Mouse (Mus musculus) Patski (cell line): ENCODE measurements around the gene Eng. TPM values are rescaled to one million over a fixed set of nuclear protein-coding genes. Genes with fewer than 3 reads are reported as not detected.

ENCODE experiments used
- ATAC-seq: fragments of 100-300 bp; one replicate; pipeline ENCODE4 v1.8.0; 2021
- CTCF ChIA-PET: fragments of 350-600 bp; sonication (Branson Sonifier 250); formaldehyde crosslinking; loops from one replicate; lab custom pipeline; 2022; ENCODE audit warnings: inconsistent platforms; lab: Charles Lee
- POLR2A ChIA-PET: fragments of 350-600 bp; sonication (Branson Sonifier 250); formaldehyde crosslinking; loops from one replicate; lab custom pipeline; 2022; ENCODE audit warnings: antibody characterized with exemption, inconsistent platforms; lab: Charles Lee
- DNase-seq: peaks from one replicate; pipeline ENCODE4 v3.0.0-alpha.2; 2011; ENCODE audit warnings: low read depth, low spot score
- H3K27me3 ChIP-seq: fragments of 371-371 bp; one replicate; pipeline ENCODE4 v1.5.1; 2021
- CTCF ChIP-seq: fragments of 100-300 bp; IDR thresholded peaks from one replicate; pipeline ENCODE4 v1.5.1; 2021
- in situ Hi-C: fragments of 300-500 bp; cut with MboI; formaldehyde crosslinking; loops from 3 replicates; pipeline ENCODE4 v1.11.1; 2018; ENCODE audit warnings: low pct_unique_long_range_greater_than_20kb, mixed read lengths
- polyA plus RNA-seq: library from polyadenylated mRNA; unstranded; gene quantifications from one replicate; pipeline ENCODE4 v1.2.3, GENCODE M21; 2021

The Eng gene
- polyA plus RNA-seq, 1 experiment from 2014 or later, result 1.5 TPM

DNA sequence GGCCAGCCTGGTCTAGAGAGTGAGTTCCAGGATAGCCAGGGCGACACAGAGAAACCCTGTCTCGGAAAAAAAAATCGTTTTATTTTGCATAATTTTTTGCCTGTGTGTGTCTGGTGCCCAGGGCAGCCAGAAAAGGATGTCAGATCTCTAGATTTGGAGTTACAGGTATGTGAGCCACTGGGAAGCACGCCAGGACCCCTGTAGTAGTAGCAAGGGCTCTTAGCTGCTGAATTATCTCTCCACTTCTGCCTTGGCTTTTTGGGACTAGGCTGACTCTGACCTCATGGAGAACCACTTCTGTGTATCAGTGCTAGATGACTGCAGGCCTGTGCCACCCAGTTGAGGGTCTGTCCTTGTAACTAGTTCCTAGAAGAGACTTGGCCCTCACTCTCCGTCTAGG lies 4.6 kb upstream of the Eng start:
- ATAC-seq (no peak), DNase-seq (no peak)
- in situ Hi-C loops, result no loop called here
- TF ChIP-seq CTCF, result no peak
- ChIA-PET CTCF (no interaction called here), POLR2A (no interaction called here)
- H3K27me3 ChIP-seq, result no peaks in the 10 kb centered on the region

DNA sequence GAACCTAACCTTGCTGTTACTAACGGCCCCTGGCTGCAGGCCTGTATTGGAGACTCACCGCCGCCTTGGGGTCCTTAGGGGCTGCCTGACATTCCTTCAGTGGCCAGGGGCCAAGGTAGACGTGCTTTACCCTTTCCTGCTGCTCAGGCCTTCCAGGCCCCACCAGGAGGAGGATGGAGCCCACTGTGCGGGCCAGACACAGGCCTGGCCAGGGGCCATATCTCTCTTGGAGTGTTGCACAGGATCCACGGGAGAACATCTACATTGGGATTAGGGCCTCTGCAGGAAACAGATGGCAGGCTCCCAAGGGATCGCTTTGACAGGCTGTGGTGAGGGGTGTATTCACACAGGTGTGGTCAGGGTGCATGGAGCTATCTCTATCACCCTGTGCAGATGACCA lies 3.6 kb upstream of the Eng start:
- in situ Hi-C loops, result no loop called here
- ChIA-PET POLR2A (no interaction called here), CTCF (interaction anchor here (1.1 kb wide), 1 partner anchor 42 kb away, joined by 3 read pairs; no protein-coding TSS in a partner anchor)
- ATAC-seq (no peak), DNase-seq (no peak)
- TF ChIP-seq CTCF, result no peak
- no peaks in the 10 kb centered on the region for H3K27me3 ChIP-seq

DNA sequence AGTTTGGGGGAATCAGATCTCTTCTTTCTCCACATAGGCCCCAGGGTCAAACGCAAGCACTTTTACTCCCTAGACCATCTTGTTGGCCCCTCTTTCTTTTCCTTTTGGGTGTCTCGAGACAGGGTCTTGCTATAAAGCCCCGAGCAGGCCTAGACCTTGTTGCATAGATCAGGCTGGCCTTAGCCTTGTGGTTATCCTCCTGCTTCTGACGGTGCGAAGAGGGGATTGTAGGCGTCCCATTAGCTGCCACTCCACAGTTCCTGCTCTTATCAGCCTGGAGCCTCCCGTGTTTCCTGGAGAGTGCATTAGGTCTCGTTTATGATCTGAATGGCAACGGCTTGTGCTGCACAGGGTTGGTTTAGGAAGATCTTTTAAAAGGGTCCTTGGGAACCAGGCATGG lies 2.3 kb upstream of the Eng start:
- ATAC-seq (no peak), DNase-seq (no peak)
- in situ Hi-C loops, result no loop called here
- CTCF ChIA-PET, result interaction anchor here (0.7 kb wide), 1 partner anchor 45 kb away, joined by 3 read pairs; no protein-coding TSS in a partner anchor
- H3K27me3 ChIP-seq, result no peaks in the 10 kb centered on the region
- POLR2A ChIA-PET, result no interaction called here
- TF ChIP-seq CTCF, result no peak

DNA sequence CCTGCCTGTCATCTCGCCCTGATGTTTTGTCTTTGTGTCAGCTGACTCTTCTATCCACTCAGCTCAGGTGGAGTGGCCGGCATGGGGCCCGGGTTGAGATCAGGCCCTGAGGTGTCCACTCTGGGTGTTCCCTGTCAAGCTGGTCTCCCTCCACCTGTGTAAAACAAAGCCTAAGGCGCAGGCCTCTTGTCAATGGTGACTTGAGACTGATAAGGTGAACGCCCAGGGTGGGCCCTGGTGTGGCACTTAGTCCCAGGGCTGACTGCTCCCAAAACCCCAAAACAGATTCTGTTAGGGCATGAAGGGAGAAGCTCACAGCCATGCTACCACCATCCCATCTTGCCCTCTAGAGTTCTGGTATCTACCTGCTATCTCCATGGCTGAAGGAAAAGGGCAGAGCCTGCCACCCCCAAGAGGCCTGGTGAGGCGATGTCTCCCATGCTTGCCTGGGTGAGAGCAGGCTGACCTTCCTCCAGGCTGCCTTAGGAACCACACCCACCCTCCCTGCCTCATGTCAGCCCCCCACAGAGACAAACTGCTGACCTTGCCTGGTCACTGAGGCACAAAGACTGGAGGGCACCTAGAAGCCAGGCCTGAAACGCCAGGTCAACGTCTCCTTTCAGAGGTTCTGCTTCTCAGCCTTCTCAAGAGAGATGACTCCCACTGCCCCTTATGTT lies 1.5 kb upstream of the Eng start:
- ChIA-PET POLR2A (no interaction called here), CTCF (interaction anchor here (2.1 kb wide), 1 partner anchor 44 kb away, joined by 6 read pairs; no protein-coding TSS in a partner anchor)
- in situ Hi-C loops, result no loop called here
- no peak for TF ChIP-seq CTCF
- ATAC-seq (no peak), DNase-seq (no peak)
- H3K27me3 ChIP-seq, result no peaks in the 10 kb centered on the region

DNA sequence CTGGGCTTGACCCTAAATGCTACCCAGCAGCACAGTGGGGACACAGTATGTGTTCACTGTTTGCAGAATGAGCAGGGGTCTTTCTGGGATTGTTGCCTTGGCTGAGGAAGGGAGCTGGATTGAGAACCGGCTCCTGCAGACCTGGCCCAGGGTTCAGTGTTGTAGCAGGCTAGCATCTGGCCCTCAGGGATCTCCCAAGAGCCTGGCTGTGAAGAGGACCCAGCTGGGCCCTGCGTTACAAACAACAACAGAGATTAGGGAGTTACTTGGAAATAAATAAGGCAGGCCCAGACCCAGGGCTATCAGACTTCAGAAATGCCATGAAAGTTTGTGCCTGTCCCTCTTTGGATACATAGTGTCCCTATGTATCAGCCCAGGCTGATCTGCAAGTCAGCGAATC lies 748 bp upstream of the Eng start:
- POLR2A ChIA-PET, result no interaction called here
- ATAC-seq (no peak), DNase-seq (no peak)
- H3K27me3 ChIP-seq, result no peaks in the 10 kb centered on the region
- in situ Hi-C loops, result no loop called here
- CTCF ChIA-PET, result interaction anchor here (1.0 to 2.1 kb wide), 2 partner anchors 13 to 43 kb away, joined by 4 to 6 read pairs; no protein-coding TSS in a partner anchor
- TF ChIP-seq CTCF, result no peak

DNA sequence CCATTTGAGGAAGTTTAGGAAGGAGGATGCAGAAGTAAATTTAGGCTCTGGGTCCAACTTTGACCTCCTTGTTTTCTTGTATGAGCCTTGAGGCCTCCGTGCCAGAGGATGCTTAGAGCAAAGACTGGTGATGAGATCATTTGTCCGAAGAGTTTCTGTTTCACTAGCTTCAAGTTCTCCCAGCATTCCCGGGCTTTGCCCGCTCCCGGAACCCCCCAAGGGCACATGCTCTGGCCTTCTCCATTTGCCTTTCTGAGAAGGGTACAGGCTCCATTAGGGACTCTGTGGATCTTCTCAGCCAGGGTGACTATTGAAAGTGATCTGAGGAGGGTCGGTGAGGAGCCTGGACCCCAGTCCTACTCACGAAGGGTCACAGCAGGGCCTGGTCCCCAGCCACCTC lies 971 bp downstream of the Eng start:
- TF ChIP-seq CTCF, result no peak
- in situ Hi-C loops, result no loop called here
- ChIA-PET CTCF (interaction anchor here (2.1 kb wide), 1 partner anchor 42 kb away, joined by 6 read pairs; no protein-coding TSS in a partner anchor), POLR2A (no interaction called here)
- no peaks in the 10 kb centered on the region for H3K27me3 ChIP-seq
- ATAC-seq (no peak), DNase-seq (no peak)

DNA sequence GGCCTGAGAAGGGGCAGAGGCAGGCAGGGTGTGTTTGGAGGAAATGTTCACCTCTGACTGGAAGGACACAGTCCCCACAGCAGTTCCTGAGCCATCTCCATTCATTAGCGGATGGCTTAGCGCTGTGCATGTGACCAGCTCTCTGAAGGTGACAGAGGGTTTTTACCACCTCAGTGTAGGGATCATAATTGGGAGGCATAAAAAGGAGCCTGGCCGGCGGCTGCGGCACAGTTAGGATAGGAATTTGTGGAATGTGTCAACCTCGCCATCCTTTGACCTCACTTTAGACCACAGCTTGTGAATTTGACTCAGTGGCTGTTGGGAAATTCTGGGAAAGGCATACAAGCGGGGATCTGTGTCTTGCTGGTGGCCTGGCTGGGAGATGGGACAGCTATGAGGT lies 7.4 kb downstream of the Eng start:
- no peak for DNase-seq
- in situ Hi-C loops, result no loop called here
- CTCF ChIA-PET, result interaction anchor here (1.5 kb wide), 1 partner anchor 14 kb away, joined by 3 read pairs; no protein-coding TSS in a partner anchor
- POLR2A ChIA-PET, result no interaction called here
- no peak for TF ChIP-seq CTCF
- peak; percentile 35 for ATAC-seq
- H3K27me3 ChIP-seq, result no peaks in the 10 kb centered on the region

DNA sequence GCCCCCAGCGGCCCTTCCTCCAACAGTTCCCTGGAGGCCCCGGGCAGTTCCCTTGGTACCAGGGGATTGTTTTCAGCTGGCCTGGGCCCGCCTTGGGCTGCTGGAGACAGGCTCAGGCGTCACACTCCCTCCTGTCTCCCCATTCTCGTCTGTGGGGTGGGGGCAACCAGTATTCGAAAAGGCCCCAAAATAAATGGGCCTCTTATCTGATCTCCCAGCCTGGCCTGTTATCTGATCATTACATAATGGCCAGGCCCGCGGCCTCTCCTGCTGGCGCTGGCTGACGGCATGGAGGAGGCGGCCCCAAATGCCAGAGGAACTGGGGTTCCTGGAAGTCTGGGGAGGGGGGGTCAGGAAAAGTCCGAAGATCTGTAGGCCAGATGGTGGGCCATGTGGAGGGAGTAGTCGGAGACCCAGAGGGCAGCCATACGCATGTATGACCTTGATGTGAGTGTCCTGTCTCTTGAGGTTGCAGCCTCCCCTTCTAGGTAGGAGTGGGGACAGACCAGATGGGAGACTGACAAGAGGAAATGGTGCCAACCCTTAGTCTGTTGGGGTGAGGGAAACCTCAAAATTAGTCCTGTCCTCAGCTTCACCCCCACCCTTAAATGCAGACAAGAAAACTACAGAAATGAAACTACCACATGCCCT lies 8.5 kb downstream of the Eng start:
- ChIA-PET POLR2A (no interaction called here), CTCF (no interaction called here)
- DNase-seq (no peak), ATAC-seq (no peak)
- H3K27me3 ChIP-seq, result no peaks in the 10 kb centered on the region
- in situ Hi-C loops, result no loop called here
- TF ChIP-seq CTCF, result no peak

DNA sequence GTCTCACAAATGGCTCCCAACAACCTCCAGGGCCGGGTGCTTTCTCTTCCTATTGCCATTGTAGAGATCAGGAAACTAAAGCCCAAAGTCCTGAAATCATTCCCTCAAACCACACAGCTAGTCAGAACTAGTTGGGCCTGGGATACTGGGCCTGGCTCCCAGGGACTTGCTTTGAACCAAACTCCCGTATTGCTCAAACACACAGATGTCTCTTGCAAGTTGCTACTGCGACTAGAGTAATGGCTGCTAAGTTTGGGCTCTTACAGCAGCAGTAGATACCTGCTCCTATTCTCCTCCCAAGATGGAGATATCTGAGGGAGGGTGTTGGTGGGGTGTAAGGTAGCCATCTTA lies 9.0 kb downstream of the Eng start:
- ATAC-seq (no peak), DNase-seq (no peak)
- H3K27me3 ChIP-seq, result no peaks in the 10 kb centered on the region
- in situ Hi-C loops, result no loop called here
- TF ChIP-seq CTCF, result no peak
- ChIA-PET POLR2A (no interaction called here), CTCF (no interaction called here)

DNA sequence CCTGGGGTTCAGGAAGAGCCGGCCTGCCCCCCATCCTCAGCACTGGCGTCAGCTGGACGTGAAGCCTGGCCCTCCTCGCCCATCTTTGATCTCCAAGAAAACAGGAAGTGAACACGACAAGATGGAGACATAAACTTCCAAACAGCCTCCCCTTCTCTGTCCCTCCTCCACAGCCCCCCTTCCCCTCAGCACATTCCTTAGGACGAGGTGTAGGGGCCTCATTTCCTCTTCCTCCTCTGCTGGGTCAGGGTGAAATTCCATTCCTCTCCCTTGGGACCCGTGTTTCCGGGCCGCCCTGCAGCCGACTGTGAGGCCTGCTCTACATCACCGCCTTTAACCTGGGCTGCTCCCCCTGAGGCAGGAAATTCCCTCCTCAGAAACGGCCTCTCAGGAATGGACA lies 9.4 kb downstream of the Eng start:
- ChIA-PET POLR2A (no interaction called here), CTCF (no interaction called here)
- no peaks in the 10 kb centered on the region for H3K27me3 ChIP-seq
- in situ Hi-C loops, result no loop called here
- ATAC-seq (no peak), DNase-seq (no peak)
- TF ChIP-seq CTCF, result no peak

DNA sequence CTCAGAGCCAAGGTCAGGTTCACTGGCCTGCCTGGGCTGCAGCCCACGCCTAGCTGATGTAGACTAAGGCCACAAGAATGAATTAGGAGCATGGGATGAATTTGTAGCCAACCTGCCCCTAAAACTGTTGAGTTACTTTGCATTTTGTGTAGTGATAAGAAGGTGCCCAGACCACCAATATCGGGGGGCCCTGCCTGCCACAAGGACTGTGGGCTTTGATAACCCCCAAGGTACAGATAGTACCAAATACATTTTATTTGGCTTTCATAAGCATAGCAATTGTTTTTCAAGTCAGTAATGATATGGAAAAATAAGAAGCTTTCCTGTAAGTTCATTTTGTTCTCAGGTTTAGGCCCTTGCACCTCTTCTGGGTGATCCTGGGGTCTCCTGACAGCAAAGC lies 12.5 kb downstream of the Eng start:
- in situ Hi-C loops, result no loop called here
- no peaks in the 10 kb centered on the region for H3K27me3 ChIP-seq
- DNase-seq (no peak), ATAC-seq (no peak)
- CTCF ChIA-PET, result no interaction called here
- TF ChIP-seq CTCF, result no peak
- POLR2A ChIA-PET, result no interaction called here
